Mouse (Mus musculus): ENCODE results near the gene Pigf.

DNA sequence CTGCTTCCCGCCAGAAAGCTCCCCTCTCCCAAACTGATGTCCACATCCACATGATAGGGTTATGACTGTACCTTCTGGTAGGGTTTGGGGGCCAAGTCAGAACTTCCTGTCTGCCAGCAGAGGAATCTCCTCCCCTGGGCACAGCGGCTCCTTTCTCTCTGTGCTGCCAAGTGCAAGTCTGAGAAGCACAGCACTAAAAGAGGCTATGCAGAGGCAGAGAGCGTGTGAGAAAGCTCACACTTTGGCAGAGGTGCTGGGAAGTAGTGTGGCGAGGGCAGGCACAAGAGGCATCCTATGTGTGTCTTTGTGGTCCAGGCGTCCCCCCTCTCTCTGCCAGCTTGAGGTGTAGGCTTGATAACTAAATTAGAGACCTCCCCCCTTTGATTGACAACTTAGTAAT lies 54.2 kb downstream of the Pigf start:
- TF ChIP-seq CTCF (IDR thresholded peaks at IDR 0.05; ENCODE audit: low read depth) (no peak), EP300 (IDR thresholded peaks at IDR 0.05; ENCODE audit: low read depth) (no peak)
